Mouse (Mus musculus): Measurements from ENCODE around the gene Eif4g1.

Eif4g1 gene

GRCm38 (mm10) chr16:20706407-20707055 lies 38.4 kb downstream of the Eif4g1 start:
- no peak for DNase-seq (ENCODE audit: low spot score)

DNA sequence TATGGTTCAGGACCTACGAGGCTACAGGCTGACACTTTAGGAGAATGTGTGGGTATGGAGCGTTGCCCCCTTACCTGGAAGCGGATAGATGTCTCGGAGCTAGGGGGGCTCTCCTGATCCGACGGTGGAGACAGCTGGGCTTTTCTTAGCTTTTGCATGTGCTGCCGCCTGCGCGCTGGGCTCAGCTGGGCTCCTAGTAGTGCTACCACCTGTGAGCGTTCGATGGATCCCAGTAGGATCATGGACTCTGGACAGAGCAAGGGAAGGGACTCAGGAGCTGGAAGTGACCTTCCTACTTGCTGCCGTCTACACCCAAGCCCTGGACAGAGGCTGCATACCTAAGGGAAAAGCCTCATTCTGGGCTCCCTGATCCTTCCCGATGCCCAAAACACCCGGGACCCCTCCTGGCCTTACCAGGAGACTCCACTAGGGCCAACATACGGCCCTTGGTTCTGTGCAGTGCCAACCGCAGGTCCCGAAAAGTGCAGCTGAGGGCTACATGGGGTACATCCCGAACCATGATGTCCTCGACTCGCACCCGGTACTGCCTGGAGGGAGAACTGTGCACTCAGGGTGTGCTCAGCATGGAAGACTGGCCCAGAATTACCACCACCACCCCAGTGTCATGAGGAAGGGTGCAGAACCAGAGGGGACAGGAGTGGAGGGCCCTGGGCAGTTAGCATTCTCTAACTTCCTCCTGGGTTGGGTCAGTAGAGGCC lies 40.3 kb downstream of the Eif4g1 start:
- DNase-seq (ENCODE audit: low spot score), result no peak

DNA sequence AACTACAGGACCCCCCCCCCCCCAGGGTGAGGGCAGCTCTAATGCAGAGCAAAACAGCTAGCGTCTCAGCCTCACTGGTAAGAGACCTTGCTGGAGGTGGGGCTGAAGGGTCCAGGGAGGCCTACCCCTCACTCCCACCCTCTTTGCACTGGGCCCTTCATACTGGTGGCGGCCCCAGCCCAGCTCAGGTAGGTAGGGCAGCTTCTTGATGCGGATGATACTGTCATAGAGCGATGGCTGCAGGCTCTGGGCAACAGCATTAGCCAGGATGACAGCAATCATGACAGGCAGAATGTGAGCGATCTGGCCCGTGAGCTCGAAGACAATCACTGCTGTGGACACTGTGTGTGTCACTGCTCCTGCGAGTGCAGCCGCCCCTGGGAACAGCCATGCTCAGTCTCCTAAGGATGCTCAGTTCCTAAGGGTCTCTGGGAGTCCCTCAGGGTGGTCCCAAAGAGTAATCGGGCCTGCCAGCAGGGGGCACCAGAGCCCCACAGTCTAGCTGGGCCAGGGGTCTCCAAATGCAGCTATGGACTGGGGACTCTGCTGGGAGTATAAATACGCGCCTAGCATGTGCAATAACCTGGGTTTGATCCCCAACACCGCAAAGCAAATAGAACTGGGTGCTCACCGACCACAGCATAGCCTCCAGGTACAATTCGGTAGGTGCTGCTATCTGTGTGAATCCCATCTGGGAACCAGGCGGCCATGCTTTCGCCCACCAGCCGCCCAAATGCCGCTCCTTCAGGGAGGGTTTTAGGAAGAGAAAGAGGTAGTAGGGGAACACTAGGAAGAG lies 41.0 kb downstream of the Eif4g1 start:
- no peak for DNase-seq (ENCODE audit: low spot score)

GRCm38 (mm10) chr16:20710370-20710769 lies 42.3 kb downstream of the Eif4g1 start:
- DNase-seq (ENCODE audit: low spot score), result no peak

GRCm38 (mm10) chr16:20710810-20711209 lies 42.7 kb downstream of the Eif4g1 start:
- no peak for DNase-seq (ENCODE audit: low spot score)

DNA sequence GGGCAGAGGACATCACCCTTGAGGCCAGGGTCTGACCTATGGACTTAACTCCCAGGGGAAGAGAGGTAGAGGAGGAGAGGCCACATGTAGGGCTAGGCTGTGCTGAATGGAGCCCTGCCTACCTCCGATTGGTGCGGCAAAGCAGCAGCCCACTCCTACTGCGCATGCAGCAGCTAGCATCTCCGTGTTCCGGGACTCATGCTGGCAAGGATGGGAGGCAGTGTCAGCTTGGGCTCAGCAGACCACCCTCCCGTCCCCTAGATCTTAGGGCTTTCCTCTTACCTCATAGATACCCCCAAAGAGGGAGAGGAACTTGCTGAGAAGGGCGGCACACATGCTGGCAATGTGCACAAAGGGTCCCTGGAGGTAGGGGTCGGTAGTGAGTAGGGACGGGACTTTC lies 44.1 kb downstream of the Eif4g1 start:
- DNase-seq (ENCODE audit: low spot score), result no peak

GRCm38 (mm10) chr16:20712889-20713288 lies 44.8 kb downstream of the Eif4g1 start:
- DNase-seq (ENCODE audit: low spot score), result no peak

GRCm38 (mm10) chr16:20714307-20715080 lies 46.4 kb downstream of the Eif4g1 start:
- DNase-seq (ENCODE audit: low spot score), result no peak

DNA sequence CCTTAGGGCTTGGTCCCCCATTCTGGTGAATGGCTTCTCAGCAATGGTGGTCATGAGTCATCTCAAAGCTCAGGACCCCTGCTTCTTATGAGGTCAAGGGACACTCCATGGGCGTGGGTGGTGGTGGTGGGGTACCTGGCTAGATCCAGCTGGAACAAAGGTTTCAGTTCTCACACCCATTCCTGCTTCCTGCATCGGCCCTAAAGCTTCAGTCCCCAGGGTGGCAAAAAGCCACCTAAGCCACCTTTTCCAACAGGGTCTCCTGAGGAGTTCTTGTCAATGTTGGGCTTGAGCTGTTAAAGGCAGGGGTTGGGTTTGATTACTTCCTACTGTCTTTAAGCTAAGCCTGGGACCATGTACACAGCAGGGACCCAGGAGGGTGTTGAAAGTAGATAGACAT lies 47.0 kb downstream of the Eif4g1 start:
- no peak for DNase-seq (ENCODE audit: low spot score)

DNA sequence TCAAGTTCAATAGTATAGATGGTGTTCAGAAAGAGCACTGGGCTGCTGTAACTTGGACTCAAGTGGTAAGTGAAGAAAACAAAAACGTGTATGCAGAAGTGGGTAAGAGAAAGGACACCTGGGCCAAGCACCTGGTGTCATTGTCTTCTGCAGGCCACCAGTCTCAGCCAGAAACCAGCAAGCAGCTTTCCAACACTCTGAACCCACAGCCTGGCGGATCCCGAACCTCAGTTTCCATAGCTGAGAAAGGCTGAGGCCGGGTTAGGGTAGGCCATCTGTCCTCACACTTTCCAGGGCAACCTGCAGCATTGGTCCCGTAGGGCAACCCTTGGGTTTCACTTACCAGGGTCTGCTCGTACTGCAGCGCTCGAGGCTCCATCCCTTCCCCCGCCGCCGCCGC lies 47.5 kb downstream of the Eif4g1 start:
- DNase-seq (ENCODE audit: low spot score), result no peak

GRCm38 (mm10) chr16:20715976-20716840 lies 48.1 kb downstream of the Eif4g1 start:
- peak; percentile 72 for DNase-seq (ENCODE audit: low spot score)

GRCm38 (mm10) chr16:20716841-20717180 lies 48.7 kb downstream of the Eif4g1 start:
- DNase-seq (ENCODE audit: low spot score), result no peak

- DNase-seq (ENCODE audit: low spot score), result peak; percentile 98
Measured at GRCm38 (mm10) chr16:20717181-20717977, 49.3 kb downstream of the Eif4g1 start, which contains the start of the genes Polr2h and Clcn2. TSS of gene Polr2h (plus strand) at chr16:20717665. TSS of gene Clcn2 (minus strand) at chr16:20717746.

DNA sequence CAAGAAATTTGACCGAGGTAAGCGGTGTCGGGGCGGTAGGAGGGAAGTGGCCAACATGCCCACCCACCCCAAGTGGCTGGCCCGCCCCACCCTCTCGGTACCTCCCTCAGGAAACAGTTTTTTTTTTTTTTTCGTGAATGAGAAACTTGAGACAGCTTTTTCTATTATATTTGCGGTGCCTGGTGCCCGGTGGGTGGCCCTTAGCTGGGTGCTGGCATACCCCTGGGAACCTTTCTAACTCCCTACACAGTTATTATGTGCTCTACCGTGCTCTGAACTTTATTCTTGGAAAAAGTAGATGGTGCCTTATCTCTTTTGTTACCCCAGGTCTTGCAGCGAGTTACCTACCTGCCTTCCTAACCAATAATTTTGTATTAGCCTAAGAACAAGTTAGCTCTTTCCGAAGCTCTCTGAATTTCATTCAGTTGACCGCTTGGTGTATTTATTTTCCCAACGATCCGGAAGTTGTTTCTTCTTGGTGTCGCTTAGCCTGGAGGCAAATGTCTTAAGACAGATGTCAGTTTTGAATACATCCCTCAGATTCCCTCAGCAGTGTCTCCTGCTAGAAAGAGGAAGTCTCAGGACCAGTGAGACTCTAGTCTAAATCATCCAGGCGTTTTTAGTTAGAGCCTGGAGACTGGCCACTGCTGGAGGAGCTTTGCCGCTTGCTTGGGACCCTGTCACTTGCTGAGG lies 50.0 kb downstream of the Eif4g1 start:
- no peak for DNase-seq (ENCODE audit: low spot score)

DNA sequence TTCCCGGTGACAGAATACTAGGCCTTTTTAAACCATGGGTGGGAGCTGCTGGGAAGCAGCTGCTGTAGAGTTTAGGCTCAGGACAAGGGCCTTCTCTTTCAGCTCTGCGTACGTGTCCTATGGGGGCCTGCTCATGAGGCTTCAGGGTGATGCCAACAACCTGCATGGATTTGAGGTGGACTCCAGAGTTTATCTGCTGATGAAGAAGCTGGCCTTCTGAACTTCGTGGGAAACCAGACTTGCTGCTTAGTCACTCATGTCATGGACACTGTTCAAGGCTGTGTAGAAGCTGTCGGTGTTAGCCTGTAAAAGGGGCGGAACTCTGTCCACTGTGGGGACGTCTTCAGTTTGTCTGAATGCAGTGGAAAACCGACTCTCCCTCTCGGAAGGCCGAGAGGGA lies 53.7 kb downstream of the Eif4g1 start:
- DNase-seq (ENCODE audit: low spot score), result no peak

- DNase-seq (ENCODE audit: low spot score), result no peak
Measured at GRCm38 (mm10) chr16:20722736-20723135, 54.6 kb downstream of the Eif4g1 start.

DNA sequence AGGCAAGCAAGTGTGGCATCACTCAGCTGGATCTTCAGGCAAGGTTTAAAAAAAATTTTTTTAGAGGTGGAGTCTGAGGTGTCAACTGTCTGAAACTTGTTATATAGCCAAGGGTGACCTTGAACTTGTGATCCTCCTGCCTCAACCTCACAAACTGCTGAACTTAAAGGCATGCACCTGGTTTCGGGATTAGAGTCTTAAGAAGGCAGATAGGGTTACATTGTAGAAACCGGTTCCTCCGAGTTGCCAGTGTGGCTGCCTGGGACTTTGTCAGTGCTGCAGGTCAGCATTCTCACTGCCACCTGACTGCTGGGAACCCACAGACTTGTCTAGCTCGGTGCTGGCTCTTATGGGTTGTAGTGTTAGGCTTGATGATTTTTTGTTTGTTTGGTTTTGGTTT lies 55.1 kb downstream of the Eif4g1 start:
- DNase-seq (ENCODE audit: low spot score), result no peak

DNA sequence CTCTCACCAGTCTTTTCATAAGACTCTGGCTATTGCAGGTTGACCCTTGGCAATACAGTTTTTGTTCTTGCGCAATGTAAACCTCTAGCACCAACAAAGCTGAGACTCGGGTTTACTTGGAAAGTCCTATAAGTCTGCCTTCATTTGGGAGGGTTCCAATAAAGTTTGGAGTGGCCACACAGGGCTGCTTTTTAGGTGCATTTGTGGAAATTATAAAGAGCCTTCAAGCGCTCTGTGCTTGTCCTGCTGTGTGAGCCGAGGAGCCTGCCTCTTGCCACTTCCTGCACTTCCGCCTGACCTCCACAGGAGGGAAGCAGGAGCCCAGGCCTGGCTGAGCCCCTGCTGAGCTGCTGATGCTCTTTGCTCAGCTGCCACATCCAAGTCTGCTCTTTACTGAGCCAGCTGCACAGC lies 56.2 kb downstream of the Eif4g1 start:
- peak; percentile 70 for DNase-seq (ENCODE audit: low spot score)

- DNase-seq (ENCODE audit: low spot score), result no peak
Measured at GRCm38 (mm10) chr16:20725321-20725720, 57.2 kb downstream of the Eif4g1 start.

GRCm38 (mm10) chr16:20725750-20726149 lies 57.6 kb downstream of the Eif4g1 start:
- DNase-seq (ENCODE audit: low spot score), result no peak

Measured in urinary bladder, postnatal 14 days (tissue).